Mouse (Mus musculus) adrenal gland, postnatal 25 days (tissue): ENCODE results near the gene Cep170. TPM values are rescaled to one million over a fixed set of nuclear protein-coding genes. Genes with fewer than 3 reads are reported as not detected.

Experiments
- DNase-seq: peaks from one replicate; pipeline ENCODE4 v3.0.0; 2021; ENCODE audit warnings: mixed read lengths
- total RNA-seq: library from RNA; stranded (reverse); gene quantifications from 2 replicates; pipeline ENCODE4 v1.2.3, GENCODE M21; 2021

The Cep170 gene
- total RNA-seq, 1 experiment from 2014 or later: 41.5 TPM

DNA sequence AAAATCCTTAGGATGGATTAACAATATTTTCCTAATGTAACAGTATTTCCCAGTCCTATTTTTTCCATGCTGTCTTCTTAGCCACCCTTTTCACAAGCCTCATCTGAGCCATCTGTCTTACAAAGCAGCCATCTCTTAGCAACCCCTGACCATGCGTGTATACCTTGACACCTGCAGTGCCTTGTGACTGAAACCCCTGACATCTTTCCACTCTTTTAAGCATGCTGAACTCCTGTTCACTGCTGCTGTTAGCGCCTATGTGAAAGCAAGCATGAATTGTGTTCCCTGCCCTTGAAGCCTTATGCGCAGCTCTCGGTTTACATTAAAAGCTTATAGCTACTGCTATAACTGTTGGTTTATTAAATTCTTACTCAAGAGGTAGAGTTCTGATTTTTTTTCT lies 11.2 kb upstream of the Cep170 start:
- DNase-seq: no peak

- no peak for DNase-seq
Measured at GRCm38 (mm10) chr1:176824611-176825010, 10.7 kb upstream of the Cep170 start.

GRCm38 (mm10) chr1:176823889-176824288 lies 10.0 kb upstream of the Cep170 start:
- DNase-seq: no peak

DNA sequence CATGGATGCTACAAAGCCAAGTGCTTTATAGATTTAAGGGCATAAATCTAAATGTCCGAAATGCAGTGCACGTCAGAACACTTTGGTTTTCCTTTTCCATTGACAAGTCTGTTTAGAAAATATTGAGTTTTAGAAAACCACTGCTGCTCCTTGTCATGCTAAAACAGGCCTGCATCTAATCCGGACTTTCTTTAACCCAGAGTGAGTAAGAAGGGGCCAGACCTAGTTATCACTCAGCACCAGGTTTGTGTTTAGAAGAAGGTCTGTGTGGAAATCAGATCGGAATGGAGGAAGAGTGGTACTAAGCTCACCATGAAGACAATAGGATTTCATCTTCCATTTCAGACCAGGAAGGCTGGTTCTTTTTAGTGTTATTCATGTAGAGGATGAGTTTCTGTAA lies 9.1 kb upstream of the Cep170 start:
- DNase-seq: no peak

GRCm38 (mm10) chr1:176821929-176822328 lies 8.1 kb upstream of the Cep170 start:
- no peak for DNase-seq

GRCm38 (mm10) chr1:176818763-176819162 lies 4.9 kb upstream of the Cep170 start:
- DNase-seq: peak; percentile 49

- DNase-seq: no peak
Measured at GRCm38 (mm10) chr1:176818147-176818546, 4.3 kb upstream of the Cep170 start.

GRCm38 (mm10) chr1:176816728-176817127 lies 2.9 kb upstream of the Cep170 start:
- no peak for DNase-seq

DNA sequence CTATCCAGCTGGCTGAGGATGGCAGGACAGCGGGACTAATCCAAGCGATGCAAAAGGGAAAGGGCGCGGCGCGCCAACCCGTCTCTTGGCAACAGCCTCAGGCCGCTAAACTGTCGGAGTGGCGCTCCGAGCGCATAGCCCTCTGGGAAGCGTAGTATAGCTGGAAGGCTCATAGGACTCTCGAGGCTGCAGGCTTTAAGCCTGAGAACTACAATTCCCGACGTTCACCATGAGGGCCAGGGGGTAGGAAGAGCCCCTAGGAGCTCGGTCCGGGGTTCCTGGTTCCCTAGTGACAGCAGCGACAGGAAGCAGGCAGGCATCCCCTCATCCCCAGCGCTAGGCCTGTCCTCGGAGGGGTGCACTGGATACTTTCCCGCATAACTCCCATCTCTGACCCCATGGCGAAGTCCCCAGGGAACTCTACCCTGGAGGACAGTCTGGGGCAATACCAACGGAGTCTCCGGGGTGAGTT lies 760 bp upstream of the Cep170 start, which contains the start of gene Sdccag8:
Gene Sdccag8, plus strand, starts transcription at position 70 of the 472 bp plus-strand sequence.
- peak; percentile 89 for DNase-seq

- peak; percentile 68 for DNase-seq
Measured at GRCm38 (mm10) chr1:176813292-176814035, 403 bp downstream of the Cep170 start.

GRCm38 (mm10) chr1:176812491-176813291 lies 1.2 kb downstream of the Cep170 start:
- DNase-seq: no peak

DNA sequence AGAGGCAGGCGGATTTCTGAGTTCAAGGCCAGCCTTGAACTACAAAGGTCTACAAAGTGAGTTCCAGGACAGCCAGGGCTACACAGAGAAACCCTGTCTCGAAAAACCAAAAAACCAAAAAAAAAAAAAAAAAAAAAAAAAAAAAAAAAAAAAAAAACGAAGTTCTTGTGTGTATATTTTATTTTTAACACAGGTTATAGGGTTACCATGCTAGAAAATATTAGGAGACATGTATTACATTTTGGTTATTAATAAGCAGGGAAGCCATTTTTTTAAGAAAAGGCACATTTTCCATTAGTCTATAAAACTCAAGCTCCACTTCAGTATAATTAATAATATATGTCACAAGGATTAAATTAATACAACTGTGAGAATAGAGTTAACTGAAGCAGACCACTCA lies 2.0 kb downstream of the Cep170 start:
- no peak for DNase-seq

- no peak for DNase-seq
Measured at GRCm38 (mm10) chr1:176810161-176810560, 3.7 kb downstream of the Cep170 start.

DNA sequence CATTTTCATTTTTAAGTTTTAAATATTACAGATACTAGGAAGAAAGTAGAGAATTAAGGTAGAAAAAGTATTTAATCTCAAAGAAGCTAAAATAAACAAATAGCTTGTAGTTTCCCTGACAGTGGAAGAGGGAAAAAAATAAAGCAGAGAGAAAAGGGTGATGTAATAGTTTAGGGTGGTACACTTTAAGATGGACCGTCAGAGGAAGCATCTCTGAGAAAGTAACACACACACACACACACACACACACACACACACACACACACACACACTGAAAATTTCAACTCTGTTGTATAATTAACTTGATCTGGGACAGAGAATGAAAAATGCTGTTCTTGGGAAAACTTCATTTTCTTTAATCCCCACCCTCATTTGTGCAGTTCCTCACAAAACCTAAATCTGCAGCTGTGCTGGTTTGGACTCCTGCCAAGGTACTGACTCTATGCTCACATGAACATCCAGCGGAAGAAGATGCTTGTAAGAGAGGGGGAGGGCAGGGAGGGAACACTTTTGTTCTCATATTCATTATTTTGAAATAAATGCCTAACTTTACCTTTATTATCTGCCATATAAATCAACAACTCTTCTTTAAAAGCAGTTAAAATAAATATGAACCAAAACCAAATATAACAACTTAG lies 13.0 kb downstream of the Cep170 start:
- DNase-seq: no peak

DNA sequence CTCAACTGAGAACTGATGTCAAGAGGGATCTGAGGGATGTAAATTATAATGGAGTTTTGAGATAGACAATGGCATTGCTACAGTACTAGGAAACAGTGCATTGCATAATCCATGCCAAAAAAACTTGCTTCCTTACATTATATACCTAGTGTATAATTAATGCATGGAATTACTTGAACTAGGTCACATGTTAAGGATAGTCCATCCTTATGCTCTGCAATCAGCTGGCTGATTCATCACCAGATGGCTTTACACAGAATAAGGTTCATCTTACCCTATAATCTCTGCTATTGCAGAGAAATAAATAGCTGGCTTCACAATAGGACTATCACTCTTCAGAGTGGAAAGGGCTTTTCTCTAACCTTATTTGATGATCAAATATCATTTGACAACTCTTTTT lies 15.2 kb downstream of the Cep170 start:
- DNase-seq: no peak

GRCm38 (mm10) chr1:176792175-176792574 lies 21.7 kb downstream of the Cep170 start:
- DNase-seq: no peak

DNA sequence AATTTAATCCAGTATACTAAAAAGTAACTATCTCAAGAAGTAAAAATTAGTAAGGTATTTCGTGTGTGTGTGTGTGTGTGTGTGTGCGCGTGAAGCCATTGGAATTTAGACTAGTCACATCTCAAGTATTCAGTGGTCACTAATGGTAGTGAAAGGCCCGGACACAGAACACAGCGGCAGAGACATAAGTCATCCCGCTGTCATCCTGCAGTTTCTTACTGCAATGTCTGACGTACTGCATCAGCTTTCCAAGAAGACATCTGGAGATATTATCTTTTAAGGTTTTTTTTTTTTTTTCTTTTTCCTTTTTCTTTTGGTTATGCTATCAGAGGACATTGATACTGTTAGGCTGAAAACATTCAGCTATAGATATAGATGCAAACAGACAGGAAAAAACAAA lies 24.5 kb downstream of the Cep170 start:
- DNase-seq: no peak

- no peak for DNase-seq
Measured at GRCm38 (mm10) chr1:176774533-176774932, 39.3 kb downstream of the Cep170 start.

DNA sequence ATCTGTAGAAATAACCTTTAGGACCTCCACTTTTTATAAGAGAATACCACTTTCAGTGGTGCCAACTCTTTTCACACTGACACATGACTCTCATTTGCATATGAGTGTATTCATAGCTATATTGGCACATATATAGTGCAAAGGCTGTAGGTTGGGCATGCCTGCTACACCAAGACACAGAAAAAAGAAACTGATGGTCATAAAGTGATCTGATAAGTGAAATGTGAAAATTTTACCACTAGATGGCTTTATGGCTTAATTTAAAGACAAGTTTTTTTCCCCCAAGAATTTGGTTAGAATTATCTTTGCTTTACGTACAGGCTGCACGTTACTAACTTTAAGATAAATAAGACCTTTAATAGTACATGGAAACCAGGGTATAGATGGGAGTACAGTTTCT lies 51.6 kb downstream of the Cep170 start:
- DNase-seq: no peak

- no peak for DNase-seq
Measured at GRCm38 (mm10) chr1:176760673-176761072, 53.2 kb downstream of the Cep170 start.

- no peak for DNase-seq
Measured at GRCm38 (mm10) chr1:176755586-176755985, 58.3 kb downstream of the Cep170 start.

DNA sequence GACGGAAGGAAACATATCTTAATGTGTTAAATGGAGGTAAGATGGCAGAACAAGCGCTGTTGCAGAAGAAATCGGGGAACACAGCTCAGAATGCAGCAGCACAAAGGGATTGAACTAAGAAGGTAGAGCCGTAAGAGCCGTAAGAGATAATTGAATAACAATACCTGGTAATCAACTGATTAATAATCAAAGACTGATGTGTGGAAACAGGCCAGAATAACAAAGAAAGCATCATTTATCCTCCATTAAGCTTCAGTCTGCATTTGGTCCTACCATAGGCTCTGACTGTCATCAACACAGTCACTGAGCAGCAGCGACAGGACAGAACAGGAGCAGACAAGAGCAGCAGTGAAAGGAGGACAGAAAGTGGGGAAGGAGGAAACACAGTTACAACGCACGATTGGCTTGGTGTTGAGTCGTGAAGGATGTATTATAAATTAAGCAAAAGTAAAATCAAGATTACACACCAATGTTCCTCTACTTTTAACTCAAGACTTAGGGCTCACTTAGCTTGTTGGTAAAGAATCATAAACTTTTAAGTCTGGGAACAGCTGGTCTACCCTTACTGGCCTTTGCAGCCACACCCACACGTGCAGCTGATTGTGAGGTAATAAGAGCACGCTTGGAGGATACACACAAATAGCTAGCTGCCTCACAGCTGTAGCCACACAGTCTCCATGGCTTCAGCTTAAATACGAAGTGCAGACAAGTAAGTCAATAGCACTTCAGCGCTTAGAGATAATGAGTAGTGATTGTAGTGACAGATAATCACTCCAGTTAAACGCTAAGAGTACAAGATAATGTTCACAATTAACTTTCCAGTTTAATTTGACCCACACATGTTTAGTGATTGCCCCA lies 59.8 kb downstream of the Cep170 start:
- DNase-seq: no peak
